Mouse (Mus musculus) pancreas, adult 10 weeks (tissue): ENCODE data around the gene Olfr1225. TPM values are rescaled to one million over a fixed set of nuclear protein-coding genes. Genes with fewer than 3 reads are reported as not detected.

ENCODE experiments used
- polyA plus RNA-seq: library from polyadenylated mRNA; stranded (reverse); fragments of 350-450 nt; fragmentation: Illumina TruSeq; extraction: RNeasy Lipid Tissue Mini Kit (QIAGEN cat#74804); gene quantifications from one replicate; pipeline ENCODE4 v1.2.3, GENCODE M21; 2015; ENCODE audit warnings: low read depth, low replicate concordance; ENCODE audit not compliant: insufficient read depth

The Olfr1225 gene
- not detected for polyA plus RNA-seq

DNA sequence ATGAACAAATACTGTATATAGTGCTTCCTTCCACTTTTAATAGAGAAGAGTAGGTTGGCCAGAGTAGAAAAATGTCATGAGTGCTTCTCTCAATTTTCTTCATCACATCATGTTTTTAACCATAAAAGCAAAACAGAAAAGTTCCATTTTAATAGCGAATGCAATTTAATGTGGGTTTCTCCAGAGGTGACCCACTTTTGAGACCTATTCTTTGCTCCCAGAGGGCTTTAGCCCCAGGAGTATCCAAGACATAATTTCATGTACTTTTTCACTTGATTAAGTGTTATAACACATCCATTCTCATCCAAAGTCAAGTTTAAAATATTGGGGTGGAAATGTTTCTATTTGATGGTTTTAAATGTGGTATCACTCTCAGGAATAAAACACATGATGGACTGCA lies at the start of gene Olfr1225:
TSS of gene Olfr1225 (minus strand) at position 101 of the 400 bp plus-strand sequence.

DNA sequence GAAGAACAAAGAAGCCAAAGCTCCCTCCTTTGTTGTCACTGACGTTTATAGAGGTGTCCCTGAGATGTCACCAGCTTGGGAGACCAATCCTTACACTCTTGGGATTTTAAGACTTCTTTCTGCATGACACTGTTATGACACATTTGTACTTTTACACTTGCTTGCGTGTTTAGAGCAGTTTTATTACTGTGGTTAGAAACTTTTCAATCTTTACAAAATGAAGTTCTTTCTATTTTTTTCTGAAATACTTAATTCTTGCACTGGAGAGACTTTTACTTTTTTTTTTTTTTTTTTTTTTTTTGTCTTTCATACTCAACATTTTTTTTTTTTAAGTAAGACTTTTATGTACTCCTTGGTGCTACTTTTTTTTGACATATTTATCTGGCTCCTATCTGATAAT lies 25.5 kb upstream of the Olfr1225 start, which contains the start of gene Olfr1226:
TSS of gene Olfr1226 (minus strand) at position 101 of the 400 bp plus-strand sequence.

GRCm38 (mm10) chr2:89163991-89164390 lies 10.5 kb downstream of the Olfr1225 start, which contains the start of gene Olfr1224-ps1:
Olfr1224-ps1 (minus strand) TSS chr2:89164091.

GRCm38 (mm10) chr2:89151460-89151859 lies 23.0 kb downstream of the Olfr1225 start, which contains the start of gene Olfr1223:
Olfr1223 (minus strand) TSS chr2:89151560.

DNA sequence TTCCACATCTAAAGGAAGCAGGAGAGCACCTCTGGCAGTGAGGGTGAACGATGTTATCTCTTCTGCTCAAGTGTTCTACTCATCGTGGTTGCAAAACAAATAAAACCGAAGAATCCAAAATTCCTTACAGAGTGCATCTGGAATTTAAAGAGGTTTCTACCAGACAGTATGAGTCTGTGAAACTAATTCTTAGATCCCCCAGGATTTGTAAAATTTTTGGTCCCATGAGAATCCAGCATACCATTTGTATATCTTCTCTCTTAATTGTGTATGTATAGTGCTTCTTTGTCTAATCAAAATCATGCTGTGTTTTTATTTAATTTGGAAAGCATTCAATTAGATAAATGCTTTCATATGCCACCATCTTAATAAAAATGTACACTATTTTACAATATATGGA lies 41.5 kb downstream of the Olfr1225 start, which contains the start of gene Olfr1222:
TSS of gene Olfr1222 (minus strand) at position 101 of the 400 bp plus-strand sequence.

Other genes starting within 250 kb of the Olfr1225 start
- not detected for gene Olfr1211, start 236.6 kb downstream of the Olfr1225 start, polyA plus RNA-seq
- not detected for gene Olfr1212, start 220.7 kb downstream of the Olfr1225 start, polyA plus RNA-seq
- gene Gm13762, start 194.4 kb downstream of the Olfr1225 start, polyA plus RNA-seq = not detected
- not detected for gene Olfr1214, start 182.0 kb downstream of the Olfr1225 start, polyA plus RNA-seq
- not detected for gene Olfr1215, start 167.7 kb downstream of the Olfr1225 start, polyA plus RNA-seq
- not detected for gene Olfr1216, start 156.3 kb downstream of the Olfr1225 start, polyA plus RNA-seq
- not detected for gene Olfr1217, start 142.6 kb downstream of the Olfr1225 start, polyA plus RNA-seq
- not detected for gene Olfr1218, start 113.5 kb downstream of the Olfr1225 start, polyA plus RNA-seq
- not detected for gene Olfr1219, start 91.2 kb downstream of the Olfr1225 start, polyA plus RNA-seq
- gene Olfr1220, start 67.8 kb downstream of the Olfr1225 start, polyA plus RNA-seq = not detected
- not detected for gene Olfr1221, start 57.4 kb downstream of the Olfr1225 start, polyA plus RNA-seq
- not detected for gene Olfr1222, start 41.6 kb downstream of the Olfr1225 start, polyA plus RNA-seq
- not detected for gene Olfr1223, start 23.1 kb downstream of the Olfr1225 start, polyA plus RNA-seq
- gene Olfr1224-ps1, start 10.6 kb downstream of the Olfr1225 start, polyA plus RNA-seq = not detected
- not detected for gene Olfr1226, start 25.4 kb upstream of the Olfr1225 start, polyA plus RNA-seq
- not detected for gene Olfr1228, start 79.4 kb upstream of the Olfr1225 start, polyA plus RNA-seq
- not detected for gene Olfr1229, start 113.3 kb upstream of the Olfr1225 start, polyA plus RNA-seq
- not detected for gene Olfr1230, start 122.6 kb upstream of the Olfr1225 start, polyA plus RNA-seq
- gene Olfr1231, start 132.4 kb upstream of the Olfr1225 start, polyA plus RNA-seq = not detected
- not detected for gene Olfr1232, start 155.0 kb upstream of the Olfr1225 start, polyA plus RNA-seq
- not detected for gene Olfr1233, start 167.7 kb upstream of the Olfr1225 start, polyA plus RNA-seq
- gene Olfr1234, start 190.2 kb upstream of the Olfr1225 start, polyA plus RNA-seq = not detected
- not detected for gene Olfr1238, start 235.0 kb upstream of the Olfr1225 start, polyA plus RNA-seq
- gene Olfr1239, start 245.7 kb upstream of the Olfr1225 start, polyA plus RNA-seq = not detected